Mouse (Mus musculus) hindbrain, embryonic 15.5 days (tissue): ENCODE results near the gene Cc2d1a. TPM values are rescaled to one million over a fixed set of nuclear protein-coding genes. Genes with fewer than 3 reads are reported as not detected.

Experiments used
- ATAC-seq: fragments of 200-750 bp; cut with Nextera tagmentation; 2 replicates; pipeline ENCODE4 v1.8.0; 2017; ENCODE audit warnings: low read depth, moderate number of reproducible peaks, moderate TSS enrichment; ENCODE audit not compliant: low FRiP score
- H3K27ac ChIP-seq: fragments of 300-500 bp; sonication (generic); replicated peaks from 2 replicates; pipeline ENCODE4 v1.5.1; 2015; ENCODE audit warnings: mild to moderate bottlenecking, inconsistent platforms
- H3K27me3 ChIP-seq: fragments of 300-500 bp; sonication (generic); 2 replicates; pipeline ENCODE4 v1.6.1; 2015; ENCODE audit warnings: control low read depth, inconsistent platforms
- H3K36me3 ChIP-seq: fragments of 300-500 bp; sonication (generic); 2 replicates; pipeline ENCODE4 v1.6.1; 2015; ENCODE audit warnings: control low read depth, inconsistent platforms
- H3K4me1 ChIP-seq: fragments of 300-500 bp; sonication (generic); replicated peaks from 2 replicates; pipeline ENCODE4 v1.6.1; 2015; ENCODE audit warnings: control low read depth, inconsistent platforms
- H3K4me2 ChIP-seq: fragments of 300-500 bp; sonication (generic); 2 replicates; pipeline ENCODE4 v1.6.1; 2015; ENCODE audit warnings: moderate library complexity, mild to moderate bottlenecking, inconsistent platforms
- H3K4me3 ChIP-seq: fragments of 300-500 bp; sonication (generic); 2 replicates; pipeline ENCODE4 v1.5.1; 2015; ENCODE audit warnings: mild to moderate bottlenecking, inconsistent platforms
- H3K9ac ChIP-seq: fragments of 300-500 bp; sonication (generic); 2 replicates; pipeline ENCODE4 v1.6.1; 2015; ENCODE audit warnings: inconsistent platforms
- H3K9me3 ChIP-seq: fragments of 300-500 bp; sonication (generic); 2 replicates; pipeline ENCODE4 v1.6.1; 2016; ENCODE audit warnings: control low read depth, inconsistent platforms
- WGBS: fragments of 180-500 bp; shearing (Covaris S2); methylation state at CpG from one replicate; pipeline ENCODE4 v1.1.7; 2015; 5-methylcytosine and 5-hydroxymethylcytosine counted together
- polyA plus RNA-seq: library from polyadenylated mRNA; unstranded; fragments of >200 nt; fragmentation: Nextera tagmentation; extraction: Ambion mirVana; gene quantifications from 2 replicates; pipeline ENCODE4 v1.2.1, GENCODE M21; 2015

The Cc2d1a gene
- polyA plus RNA-seq, 1 experiment from 2014 or later: 47.1 TPM

DNA sequence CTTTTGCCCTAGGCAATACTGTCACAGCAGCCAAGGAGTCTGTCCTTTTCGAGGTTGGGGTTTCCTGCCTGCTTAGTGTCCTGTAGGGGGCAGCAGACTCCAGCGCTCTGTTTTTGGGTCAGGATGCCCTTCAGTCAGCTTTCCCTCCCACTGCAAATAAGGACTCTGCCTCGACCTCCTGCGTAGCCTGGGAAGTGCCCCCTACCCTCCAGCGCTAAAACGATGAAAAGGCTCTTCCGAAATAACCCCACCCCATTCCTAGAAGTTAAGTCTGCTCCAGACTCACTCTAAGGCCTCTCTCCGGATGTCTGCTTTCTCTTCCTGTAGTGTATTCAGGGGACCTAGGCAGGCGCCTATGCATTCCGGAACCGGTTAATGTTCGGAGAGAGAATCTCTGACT, 38.8 kb upstream of the Cc2d1a start:
- Histone ChIP-seq H3K36me3 (no peaks in the 10 kb centered on the region), H3K4me3 (peak overlapping the region; percentile 25), H3K4me1 (peaks cover 33% of the 10 kb centered on the region), H3K9me3 (no peaks in the 10 kb centered on the region), H3K27me3 (0 out of 2 replicates have a peak, but pooled peaks cover 3% of the 10 kb centered on the region), H3K4me2 (peak overlapping the region; percentile 58), H3K27ac (no peak overlapping the region), H3K9ac (0 out of 2 replicates have a peak overlapping the region, but pooled peaks have one; percentile 21)
- 1% methylated on average over 12 of the region's 12 CpGs for WGBS
- 0 out of 2 replicates have a peak, but pooled peaks have one; percentile 12 for ATAC-seq

DNA sequence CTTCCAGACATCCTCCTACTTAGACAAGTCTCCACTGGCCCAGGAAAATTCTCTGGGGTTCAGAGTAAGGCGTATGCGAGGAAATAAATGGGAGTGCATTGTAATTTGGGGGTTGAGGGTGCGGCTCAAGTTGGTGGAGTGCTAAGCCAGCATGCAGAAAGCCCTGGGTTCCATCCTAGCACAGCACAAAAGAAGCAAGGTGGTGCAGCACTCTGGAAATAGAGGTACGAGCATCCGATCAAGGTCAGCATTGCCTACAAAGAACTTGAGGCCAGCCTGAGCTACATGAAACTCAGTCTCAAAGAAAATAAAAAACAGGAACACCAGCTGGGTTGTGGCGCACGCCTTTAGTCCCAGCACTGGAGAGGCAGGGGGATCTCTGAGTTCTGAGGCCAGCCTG, 37.4 kb upstream of the Cc2d1a start, which contains the start of gene Nanos3:
TSS of gene Nanos3 (minus strand) at position 101 of the 400 bp plus-strand sequence.
- Histone ChIP-seq H3K27me3 (0 out of 2 replicates have a peak, but pooled peaks cover 3% of the 10 kb centered on the region), H3K27ac (peak within 1 kb of the TSS; percentile 89), H3K9me3 (no peaks in the 10 kb centered on the region), H3K9ac (peak within 1 kb of the TSS; percentile 86), H3K4me1 (peaks cover 47% of the 10 kb centered on the region), H3K36me3 (no peaks in the 10 kb centered on the region), H3K4me3 (peak within 1 kb of the TSS; percentile 71), H3K4me2 (peak within 1 kb of the TSS; percentile 78)
- 95% methylated on average over 7 of the region's 7 CpGs for WGBS
- no peak for ATAC-seq

DNA sequence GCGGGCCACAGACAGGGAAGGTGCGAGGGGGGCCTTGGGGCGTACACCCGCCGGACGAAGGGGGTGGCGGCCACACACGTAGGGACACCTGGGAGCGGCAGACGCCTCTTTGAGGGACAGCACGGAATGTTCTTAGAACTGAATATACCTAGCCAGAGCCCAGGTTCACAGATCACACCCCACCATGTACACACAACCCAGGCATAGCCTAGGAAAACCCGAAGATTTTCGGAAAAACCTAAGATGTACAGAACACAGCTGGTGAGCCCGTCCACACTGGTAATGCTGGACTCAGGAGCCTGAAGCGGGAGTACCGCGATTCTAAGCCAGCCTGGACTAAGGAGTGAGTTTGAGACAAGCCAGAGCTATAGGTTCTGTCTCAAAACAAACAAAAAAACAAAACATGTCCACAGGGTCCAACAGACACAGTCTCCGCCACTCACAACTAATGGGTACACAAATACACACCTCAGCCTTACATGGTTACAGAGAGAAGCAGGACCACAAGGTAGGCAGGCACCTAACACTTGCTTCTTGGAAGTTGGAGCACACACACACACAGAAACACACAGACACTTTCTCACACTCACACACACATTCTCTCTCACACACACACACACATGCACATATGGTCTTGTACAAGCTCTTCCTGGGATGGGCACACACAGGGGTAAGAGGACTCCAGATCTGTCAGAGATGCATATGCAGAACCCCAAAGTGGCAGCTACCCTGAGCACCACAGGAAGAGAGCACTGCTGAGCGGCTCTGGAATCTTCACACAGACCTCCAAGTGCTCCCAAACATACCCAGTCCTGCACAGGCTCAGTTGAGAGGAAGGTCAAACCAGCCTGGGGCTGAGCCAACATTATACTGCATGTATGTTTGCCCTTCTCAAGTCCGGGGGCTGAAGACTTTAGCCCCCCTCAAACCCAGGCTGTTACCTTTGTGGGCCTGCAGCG, 36.6 kb upstream of the Cc2d1a start:
- Histone ChIP-seq H3K9ac (peak overlapping the region; percentile 86), H3K36me3 (no peaks in the 10 kb centered on the region), H3K4me1 (peaks cover 54% of the 10 kb centered on the region), H3K4me3 (peak overlapping the region; percentile 71), H3K27me3 (0 out of 2 replicates have a peak, but pooled peaks cover 3% of the 10 kb centered on the region), H3K9me3 (no peaks in the 10 kb centered on the region), H3K27ac (peak overlapping the region; percentile 89), H3K4me2 (peak overlapping the region; percentile 78)
- WGBS: 15% methylated on average over 21 of the region's 21 CpGs
- peak; percentile 27; the same call in 1 of the 2 replicates for ATAC-seq

GRCm38 (mm10) chr8:84183261-84184084, 35.7 kb upstream of the Cc2d1a start:
- ATAC-seq: peak; percentile 47
- Histone ChIP-seq H3K36me3 (no peaks in the 10 kb centered on the region), H3K9ac (peak overlapping the region; percentile 86), H3K4me3 (peak overlapping the region; percentile 71), H3K4me1 (peaks cover 63% of the 10 kb centered on the region), H3K27me3 (0 out of 2 replicates have a peak, but pooled peaks cover 3% of the 10 kb centered on the region), H3K9me3 (no peaks in the 10 kb centered on the region), H3K27ac (peak overlapping the region; percentile 89), H3K4me2 (peak overlapping the region; percentile 78)
- WGBS: 1% methylated on average over 82 of the region's 87 CpGs

- no peaks in the 10 kb centered on the region for H3K36me3 ChIP-seq
- WGBS: 39% methylated on average over 4 of the region's 4 CpGs
- 0 out of 2 replicates have a peak, but pooled peaks cover 3% of the 10 kb centered on the region for H3K27me3 ChIP-seq
- ATAC-seq: peak; percentile 16; the same call in 1 of the 2 replicates
- peak overlapping the region; percentile 86 for H3K9ac ChIP-seq
- H3K4me1 ChIP-seq: peaks cover 70% of the 10 kb centered on the region
- peak overlapping the region; percentile 71 for H3K4me3 ChIP-seq
- H3K9me3 ChIP-seq: no peaks in the 10 kb centered on the region
- H3K27ac ChIP-seq: peak overlapping the region; percentile 89
- peak overlapping the region; percentile 78 for H3K4me2 ChIP-seq
These were observed 35.1 kb upstream of the Cc2d1a start for GRCm38 (mm10) chr8:84182833-84183232.

DNA sequence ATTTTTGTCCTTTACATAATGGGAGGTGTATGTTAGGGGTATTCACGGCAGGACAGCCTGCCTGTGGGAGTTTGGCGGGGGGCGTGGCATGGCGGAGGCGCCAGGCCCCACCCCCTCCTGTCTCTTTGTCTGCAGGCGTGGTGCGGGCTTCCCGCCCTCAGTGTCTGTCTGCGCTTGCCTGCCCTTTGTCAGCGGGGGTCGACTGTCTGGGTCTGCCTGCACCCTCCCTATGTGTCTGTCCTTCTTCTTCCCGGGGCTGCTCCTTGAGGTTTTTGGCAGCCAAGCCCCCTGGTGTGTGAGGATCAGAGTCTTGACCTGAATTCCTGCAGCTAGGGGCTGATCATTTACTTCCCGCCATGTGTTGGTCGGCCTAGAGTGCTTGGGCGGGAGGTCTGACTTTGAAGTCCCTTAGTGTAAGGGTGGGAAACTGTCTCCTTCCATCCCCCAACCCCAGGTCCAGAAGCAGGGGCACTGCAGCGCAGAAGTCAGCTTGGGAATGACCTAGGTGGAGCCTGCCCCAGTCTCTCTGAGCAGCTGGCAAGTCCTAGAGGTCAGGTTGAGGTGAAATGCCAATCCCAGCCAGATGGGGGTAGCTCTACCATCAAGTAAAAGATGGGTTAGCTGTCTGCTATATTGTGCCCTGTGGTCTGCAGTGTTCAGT, 32.9 kb upstream of the Cc2d1a start:
- Histone ChIP-seq H3K36me3 (peaks cover 5% of the 10 kb centered on the region; the same call in 1 of the 2 replicates), H3K27ac (peak overlapping the region; percentile 74), H3K4me2 (peak overlapping the region; percentile 78), H3K9me3 (no peaks in the 10 kb centered on the region), H3K4me1 (peaks cover 66% of the 10 kb centered on the region), H3K27me3 (no peaks in the 10 kb centered on the region), H3K9ac (peak overlapping the region; percentile 54), H3K4me3 (peak overlapping the region; percentile 25)
- peak; percentile 40 for ATAC-seq
- 1% methylated on average over 16 of the region's 16 CpGs for WGBS

- H3K9me3 ChIP-seq: no peaks in the 10 kb centered on the region
- no peak overlapping the region for H3K27ac ChIP-seq
- no peaks in the 10 kb centered on the region for H3K27me3 ChIP-seq
- H3K4me2 ChIP-seq: peak overlapping the region; percentile 78
- peak overlapping the region; percentile 54 for H3K9ac ChIP-seq
- peak overlapping the region; percentile 25 for H3K4me3 ChIP-seq
- no peak for ATAC-seq
- peaks cover 12% of the 10 kb centered on the region for H3K36me3 ChIP-seq
- WGBS: 8% methylated on average over 4 of the region's 4 CpGs
- H3K4me1 ChIP-seq: peaks cover 66% of the 10 kb centered on the region
These were observed 32.2 kb upstream of the Cc2d1a start for GRCm38 (mm10) chr8:84179946-84180345.

GRCm38 (mm10) chr8:84178592-84178991, 30.9 kb upstream of the Cc2d1a start:
- Histone ChIP-seq H3K27me3 (no peaks in the 10 kb centered on the region), H3K36me3 (peaks cover 17% of the 10 kb centered on the region), H3K4me3 (no peak overlapping the region), H3K9ac (no peak overlapping the region), H3K27ac (no peak overlapping the region), H3K4me1 (peaks cover 56% of the 10 kb centered on the region), H3K4me2 (no peak overlapping the region), H3K9me3 (no peaks in the 10 kb centered on the region)
- WGBS: 70% methylated on average over 8 of the region's 8 CpGs
- no peak for ATAC-seq

DNA sequence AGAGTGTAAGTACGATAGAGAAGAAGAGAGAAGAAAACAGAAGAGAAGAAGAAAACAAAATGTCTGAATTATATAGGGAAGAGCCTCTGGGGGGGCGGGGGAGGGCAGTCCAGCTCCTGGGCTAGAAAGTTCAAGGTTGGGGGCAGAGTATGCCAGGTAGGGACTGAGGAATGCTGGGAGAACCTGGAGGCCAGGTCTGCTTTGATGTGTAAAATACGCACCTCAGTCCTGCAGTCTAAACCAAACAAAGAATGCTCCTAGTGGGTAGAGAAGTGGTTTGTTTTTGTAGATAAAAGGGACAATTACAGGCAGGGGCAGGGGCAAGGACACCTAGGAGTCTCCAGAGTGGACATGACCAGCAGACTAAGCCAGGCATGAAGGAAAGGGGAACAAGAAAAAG, 29.7 kb upstream of the Cc2d1a start:
- no peaks in the 10 kb centered on the region for H3K9me3 ChIP-seq

GRCm38 (mm10) chr8:84176560-84176959, 28.8 kb upstream of the Cc2d1a start:
- no peak overlapping the region for H3K27ac ChIP-seq
- no peaks in the 10 kb centered on the region for H3K27me3 ChIP-seq
- H3K4me3 ChIP-seq: no peak overlapping the region
- H3K4me2 ChIP-seq: no peak overlapping the region
- no peak for ATAC-seq
- H3K4me1 ChIP-seq: peaks cover 42% of the 10 kb centered on the region
- 40% methylated on average over 3 of the region's 3 CpGs for WGBS
- H3K36me3 ChIP-seq: peaks cover 35% of the 10 kb centered on the region
- no peaks in the 10 kb centered on the region for H3K9me3 ChIP-seq
- H3K9ac ChIP-seq: no peak overlapping the region

More for the DNA sequence above, 29.7 kb upstream of the Cc2d1a start:
- Histone ChIP-seq H3K27ac (no peak overlapping the region), H3K4me3 (no peak overlapping the region), H3K4me2 (no peak overlapping the region), H3K27me3 (no peaks in the 10 kb centered on the region), H3K4me1 (peaks cover 50% of the 10 kb centered on the region), H3K9ac (no peak overlapping the region), H3K36me3 (peaks cover 27% of the 10 kb centered on the region)
- no peak for ATAC-seq
- 87% methylated on average over 3 of the region's 3 CpGs for WGBS

DNA sequence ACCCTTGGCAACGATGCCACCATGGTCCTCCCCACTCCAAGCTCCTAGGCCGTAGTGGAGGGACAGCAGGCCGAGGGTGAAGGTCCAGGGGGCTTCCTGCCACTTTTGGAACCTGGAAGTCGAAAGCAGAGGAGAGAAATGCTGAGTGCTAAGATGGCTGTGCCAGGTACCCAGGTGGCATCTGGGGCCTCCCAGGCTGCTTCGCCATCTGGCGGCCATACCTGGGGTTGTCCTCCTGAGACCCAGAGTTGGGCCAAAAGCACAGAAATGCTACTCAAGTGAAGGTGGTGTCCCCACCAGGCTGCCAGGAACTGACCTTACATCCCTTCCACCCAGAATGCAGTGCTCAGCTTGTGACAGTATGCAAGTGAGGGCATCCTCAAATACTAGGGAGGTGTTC, 26.1 kb upstream of the Cc2d1a start:
- H3K27me3 ChIP-seq: no peaks in the 10 kb centered on the region
- 88% methylated on average over 6 of the region's 6 CpGs for WGBS
- H3K4me1 ChIP-seq: peaks cover 15% of the 10 kb centered on the region
- no peak overlapping the region for H3K4me3 ChIP-seq
- no peak overlapping the region for H3K4me2 ChIP-seq
- no peaks in the 10 kb centered on the region for H3K9me3 ChIP-seq
- ATAC-seq: no peak
- peaks cover 35% of the 10 kb centered on the region for H3K36me3 ChIP-seq
- H3K9ac ChIP-seq: no peak overlapping the region
- H3K27ac ChIP-seq: no peak overlapping the region
